Mouse (Mus musculus): ENCODE measurements around the gene Msl1. TPM values are rescaled to one million over a fixed set of nuclear protein-coding genes. Genes with fewer than 3 reads are reported as not detected.

Gene Msl1
- polyA plus RNA-seq, 1 experiment from 2014 or later, result 20.2 TPM

DNA sequence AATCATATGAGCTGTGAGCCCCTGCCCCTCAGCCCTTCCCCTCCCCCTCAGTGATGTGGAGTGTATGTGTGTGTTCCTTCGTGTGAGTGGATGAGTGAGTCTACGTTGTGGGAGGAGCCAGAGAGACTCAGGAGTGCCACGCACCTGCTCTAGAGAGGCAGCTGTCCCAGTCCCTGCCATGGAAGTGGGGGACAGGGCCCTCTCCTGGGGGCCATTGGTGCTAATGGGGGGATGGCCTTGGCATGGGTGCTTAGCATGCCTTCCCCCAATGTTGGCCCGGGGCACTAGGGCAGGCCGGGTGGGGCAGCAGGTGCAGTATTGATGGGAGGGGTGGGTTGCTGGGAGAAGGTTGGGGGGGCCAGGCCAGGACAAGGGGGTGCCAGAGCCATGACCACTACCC, 28.5 kb upstream of the Msl1 start:
- H3K9ac ChIP-seq (replicated peaks; ENCODE audit: low read length), result no peak overlapping the region
- DNase-seq (ENCODE audit: low spot score), result no peak
- 52% methylated on average over 5 of the region's 5 CpGs for WGBS
- H3K4me2 ChIP-seq (ENCODE audit: low read depth, low read length), result no peak overlapping the region
- no peaks in the 10 kb centered on the region for H3K9me3 ChIP-seq (replicated peaks; ENCODE audit: control insufficient read depth, low read length)
- H3K27ac ChIP-seq (replicated peaks; ENCODE audit: low read depth, low read length), result no peak overlapping the region
- no peak overlapping the region for H3K4me3 ChIP-seq (ENCODE audit: low read depth, low read length)
- H3K36me3 ChIP-seq (replicated peaks; ENCODE audit: control insufficient read depth, insufficient read depth, low read depth, low read length), result peaks cover 3% of the 10 kb centered on the region
- H3K27me3 ChIP-seq (ENCODE audit: control insufficient read depth, insufficient read depth, low read length), result no peaks in the 10 kb centered on the region
- ATAC-seq (replicated peaks; ENCODE audit: insufficient number of reproducible peaks, low FRiP score, low TSS enrichment, low read depth), result peak; percentile 40; the same call in 1 of the 2 replicates
- peaks cover 15% of the 10 kb centered on the region; the same call in 1 of the 2 replicates for H3K4me1 ChIP-seq (ENCODE audit: control insufficient read depth, insufficient read depth, low read length)

DNA sequence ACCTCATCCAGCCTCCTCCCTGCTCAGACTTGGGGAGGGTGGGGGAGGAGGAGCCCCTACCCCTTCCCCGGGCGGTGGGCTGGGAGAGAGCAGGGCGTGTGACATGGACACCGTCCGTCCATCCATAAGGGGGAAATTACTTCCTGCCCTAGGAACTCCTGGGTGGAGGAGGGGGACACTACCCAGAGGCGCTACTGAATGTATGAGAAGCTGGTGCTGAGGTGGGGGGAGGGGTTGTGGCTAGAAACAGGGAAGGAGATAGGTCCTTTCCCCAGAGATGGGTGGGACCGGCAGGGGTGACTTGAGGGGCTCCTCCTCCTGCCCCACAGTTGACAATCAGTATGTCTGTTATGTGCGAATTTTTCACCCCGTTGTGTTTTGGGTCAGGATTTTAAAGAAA, 28.0 kb upstream of the Msl1 start:
- 0 out of 2 replicates have a peak, but pooled peaks have one; percentile 17 for ATAC-seq (replicated peaks; ENCODE audit: insufficient number of reproducible peaks, low FRiP score, low TSS enrichment, low read depth)
- Histone ChIP-seq H3K27me3 (ENCODE audit: control insufficient read depth, insufficient read depth, low read length) (no peaks in the 10 kb centered on the region), H3K9ac (replicated peaks; ENCODE audit: low read length) (no peak overlapping the region), H3K9me3 (replicated peaks; ENCODE audit: control insufficient read depth, low read length) (no peaks in the 10 kb centered on the region), H3K4me2 (ENCODE audit: low read depth, low read length) (no peak overlapping the region), H3K36me3 (replicated peaks; ENCODE audit: control insufficient read depth, insufficient read depth, low read depth, low read length) (peaks cover 3% of the 10 kb centered on the region; the same call in 1 of the 2 replicates), H3K4me3 (ENCODE audit: low read depth, low read length) (no peak overlapping the region), H3K27ac (replicated peaks; ENCODE audit: low read depth, low read length) (no peak overlapping the region), H3K4me1 (ENCODE audit: control insufficient read depth, insufficient read depth, low read length) (peaks cover 15% of the 10 kb centered on the region; the same call in 1 of the 2 replicates)
- DNase-seq (ENCODE audit: low spot score), result peak; percentile 58
- 14% methylated on average over 9 of the region's 9 CpGs for WGBS

DNA sequence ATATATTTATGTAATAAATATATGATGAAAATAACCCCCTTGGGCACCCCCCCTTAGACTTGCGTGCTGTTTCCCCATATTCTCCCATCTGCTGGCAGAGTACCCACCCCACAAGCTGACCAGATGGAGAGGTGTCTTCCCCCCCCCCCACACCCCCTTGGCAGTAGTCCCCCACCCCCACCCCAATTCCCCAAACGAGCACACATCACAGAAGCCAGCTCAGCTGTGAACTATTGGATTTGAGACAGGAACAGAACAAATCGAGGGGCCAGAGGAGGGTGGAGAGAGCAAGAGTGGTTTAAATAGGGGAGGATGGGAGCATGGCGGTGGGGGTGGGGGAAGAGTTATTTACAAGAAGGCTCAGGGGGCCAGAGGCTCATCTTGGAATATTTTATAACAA, 27.6 kb upstream of the Msl1 start:
- Histone ChIP-seq H3K4me2 (ENCODE audit: low read depth, low read length) (peak overlapping the region; percentile 36), H3K36me3 (replicated peaks; ENCODE audit: control insufficient read depth, insufficient read depth, low read depth, low read length) (peaks cover 3% of the 10 kb centered on the region; the same call in 1 of the 2 replicates), H3K27me3 (ENCODE audit: control insufficient read depth, insufficient read depth, low read length) (no peaks in the 10 kb centered on the region), H3K27ac (replicated peaks; ENCODE audit: low read depth, low read length) (0 out of 2 replicates have a peak overlapping the region, but pooled peaks have one; percentile 35), H3K4me3 (ENCODE audit: low read depth, low read length) (no peak overlapping the region), H3K4me1 (ENCODE audit: control insufficient read depth, insufficient read depth, low read length) (peaks cover 15% of the 10 kb centered on the region; the same call in 1 of the 2 replicates), H3K9ac (replicated peaks; ENCODE audit: low read length) (no peak overlapping the region; the same call in 1 of the 2 replicates), H3K9me3 (replicated peaks; ENCODE audit: control insufficient read depth, low read length) (no peaks in the 10 kb centered on the region)
- 26% methylated on average over 4 of the region's 4 CpGs for WGBS
- ATAC-seq (replicated peaks; ENCODE audit: insufficient number of reproducible peaks, low FRiP score, low TSS enrichment, low read depth) (no peak), DNase-seq (ENCODE audit: low spot score) (no peak)

DNA sequence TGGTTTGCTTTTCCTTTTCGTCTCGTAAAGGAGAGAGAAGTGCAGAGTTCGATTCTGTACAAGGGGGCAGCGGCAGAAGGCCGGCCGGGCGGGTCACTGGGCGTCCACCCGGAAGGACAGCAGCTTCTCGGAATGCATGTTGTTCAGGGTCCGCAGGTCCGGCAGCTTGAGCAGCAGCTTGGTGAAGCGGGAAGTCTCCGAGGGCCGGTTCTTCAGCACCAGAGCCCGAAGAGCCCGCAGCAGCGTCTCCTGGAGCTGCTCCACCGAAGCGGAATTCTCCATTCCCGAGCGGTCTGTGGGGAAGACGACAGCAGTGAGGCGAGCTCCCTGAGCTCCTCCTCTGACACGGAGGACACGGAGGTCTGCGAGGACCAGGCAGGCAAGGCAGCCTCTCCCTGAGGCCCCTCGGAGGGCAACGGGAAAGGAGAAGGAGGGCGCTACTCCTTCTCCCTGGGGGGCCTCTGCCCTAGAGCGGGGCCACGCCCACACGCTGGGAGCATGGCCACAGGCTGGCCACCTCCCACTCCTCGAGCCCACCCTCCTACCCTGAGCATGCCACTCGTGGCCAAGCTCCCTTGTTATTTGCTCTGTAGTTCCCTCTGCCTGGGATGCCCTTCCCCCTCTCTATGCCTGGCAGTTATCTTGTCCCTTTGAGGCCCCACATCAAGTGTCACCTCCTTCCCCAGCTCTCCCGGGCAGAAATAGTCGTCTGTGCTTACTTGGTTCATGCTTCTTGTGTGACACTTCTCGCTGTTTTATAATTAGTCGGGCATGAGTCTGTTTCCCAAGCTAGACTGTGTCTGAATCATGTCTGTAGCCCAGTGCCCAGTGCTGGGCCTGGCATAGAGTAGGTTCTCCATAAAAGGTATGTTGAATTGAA, 26.9 kb upstream of the Msl1 start:
- peak overlapping the region; percentile 41 for H3K9ac ChIP-seq (replicated peaks; ENCODE audit: low read length)
- 27% methylated on average over 39 of the region's 39 CpGs for WGBS
- peak overlapping the region; percentile 36 for H3K4me2 ChIP-seq (ENCODE audit: low read depth, low read length)
- peaks cover 17% of the 10 kb centered on the region; the same call in 1 of the 2 replicates for H3K4me1 ChIP-seq (ENCODE audit: control insufficient read depth, insufficient read depth, low read length)
- peak overlapping the region; percentile 12; the same call in 1 of the 2 replicates for H3K4me3 ChIP-seq (ENCODE audit: low read depth, low read length)
- no peaks in the 10 kb centered on the region for H3K9me3 ChIP-seq (replicated peaks; ENCODE audit: control insufficient read depth, low read length)
- ATAC-seq (replicated peaks; ENCODE audit: insufficient number of reproducible peaks, low FRiP score, low TSS enrichment, low read depth) (no peak), DNase-seq (ENCODE audit: low spot score) (no peak)
- 0 out of 2 replicates have a peak overlapping the region, but pooled peaks have one; percentile 35 for H3K27ac ChIP-seq (replicated peaks; ENCODE audit: low read depth, low read length)
- H3K36me3 ChIP-seq (replicated peaks; ENCODE audit: control insufficient read depth, insufficient read depth, low read depth, low read length), result no peaks in the 10 kb centered on the region; the same call in 1 of the 2 replicates
- H3K27me3 ChIP-seq (ENCODE audit: control insufficient read depth, insufficient read depth, low read length), result no peaks in the 10 kb centered on the region

DNA sequence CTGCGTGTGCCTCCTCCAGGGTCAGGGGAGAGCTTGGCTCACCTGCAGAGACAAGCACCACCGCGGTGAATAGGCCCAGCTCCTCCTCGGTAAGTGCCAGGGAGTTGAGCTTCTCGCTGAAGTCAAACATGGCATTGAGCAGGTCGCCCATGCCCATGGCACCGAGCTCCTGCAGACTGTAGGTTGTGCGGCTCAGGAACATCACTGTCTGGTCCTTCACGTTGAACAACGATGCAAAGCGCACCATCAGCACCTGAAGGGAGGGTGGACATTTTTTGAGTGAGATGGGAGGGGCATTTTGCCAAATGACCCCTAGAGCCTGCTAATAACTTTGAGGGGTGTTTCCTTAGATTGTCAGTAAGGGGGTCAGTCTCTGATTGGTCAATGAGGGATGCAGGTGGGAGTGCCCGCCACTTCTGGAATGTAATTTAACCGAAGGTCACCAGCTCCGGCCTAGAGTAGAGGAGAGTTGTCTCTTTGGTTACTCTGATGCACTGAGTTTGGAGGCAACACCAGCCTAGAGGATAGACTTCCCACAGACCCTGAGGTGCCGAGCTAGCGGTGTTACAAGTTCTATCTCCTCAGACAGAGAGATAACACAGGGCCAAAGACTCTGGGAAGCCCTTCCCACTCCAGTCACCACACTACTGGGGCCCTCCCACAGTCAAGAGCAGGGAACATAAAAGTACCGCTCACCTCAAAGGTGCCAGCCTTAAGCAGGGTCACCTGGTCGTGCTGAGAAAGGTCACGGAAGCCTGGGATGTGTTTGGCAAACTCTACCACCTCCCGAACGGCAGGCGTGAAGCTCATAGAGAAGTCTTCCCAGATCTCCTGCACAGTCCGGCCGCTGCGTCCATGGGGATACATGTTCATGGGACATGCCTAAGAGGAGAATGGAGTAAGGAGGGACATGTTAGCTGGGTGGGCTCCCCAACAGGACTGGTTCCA, 26.0 kb upstream of the Msl1 start:
- WGBS, result 88% methylated on average over 25 of the region's 25 CpGs
- Histone ChIP-seq H3K4me3 (ENCODE audit: low read depth, low read length) (no peak overlapping the region), H3K27ac (replicated peaks; ENCODE audit: low read depth, low read length) (no peak overlapping the region), H3K4me1 (ENCODE audit: control insufficient read depth, insufficient read depth, low read length) (peaks cover 23% of the 10 kb centered on the region), H3K4me2 (ENCODE audit: low read depth, low read length) (no peak overlapping the region), H3K36me3 (replicated peaks; ENCODE audit: control insufficient read depth, insufficient read depth, low read depth, low read length) (no peaks in the 10 kb centered on the region; the same call in 1 of the 2 replicates), H3K9me3 (replicated peaks; ENCODE audit: control insufficient read depth, low read length) (no peaks in the 10 kb centered on the region), H3K27me3 (ENCODE audit: control insufficient read depth, insufficient read depth, low read length) (no peaks in the 10 kb centered on the region), H3K9ac (replicated peaks; ENCODE audit: low read length) (no peak overlapping the region)
- DNase-seq (ENCODE audit: low spot score) (no peak), ATAC-seq (replicated peaks; ENCODE audit: insufficient number of reproducible peaks, low FRiP score, low TSS enrichment, low read depth) (no peak)

DNA sequence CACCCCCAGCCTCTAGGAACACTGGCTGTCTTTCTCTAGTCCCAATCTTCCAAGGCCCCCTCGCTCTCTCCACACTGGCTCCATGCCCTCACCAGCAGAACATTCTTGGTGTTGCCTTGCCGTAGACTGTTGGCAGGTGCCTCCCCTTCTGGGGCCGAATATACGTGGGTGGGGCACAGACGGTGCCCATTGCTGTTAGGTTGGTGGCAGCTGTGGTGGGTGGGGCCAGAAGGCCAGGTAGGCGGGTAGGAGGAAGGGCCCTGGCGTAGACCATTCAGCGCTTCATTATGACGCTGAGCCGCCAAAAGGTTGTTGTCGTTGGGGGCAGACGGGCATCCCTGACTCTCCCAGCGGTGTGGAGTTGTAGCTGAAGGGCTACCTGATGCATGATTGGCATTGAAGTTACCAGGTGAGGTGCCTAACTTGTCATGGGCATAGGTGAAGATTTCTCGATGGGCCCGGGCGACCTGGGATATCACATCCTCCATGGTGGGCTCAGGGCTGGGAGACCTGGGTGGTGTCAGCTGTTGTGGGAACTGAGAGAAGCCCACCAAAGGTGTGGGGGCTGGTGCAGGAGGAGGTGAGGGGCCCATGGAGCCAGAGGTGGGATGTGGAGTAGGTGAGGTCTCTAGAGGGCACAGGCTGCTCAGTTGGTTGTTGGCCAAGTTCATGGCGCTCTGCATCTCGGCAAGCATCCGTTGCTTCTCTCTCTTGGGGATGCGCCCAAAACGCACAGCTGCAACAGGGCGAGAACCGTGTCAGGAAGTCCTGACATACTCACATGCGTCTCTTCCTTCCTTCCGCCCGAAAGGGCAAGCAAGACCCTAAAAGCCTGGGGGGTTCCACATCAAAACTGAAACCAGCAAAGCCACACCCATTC, 25.0 kb upstream of the Msl1 start:
- H3K9me3 ChIP-seq (replicated peaks; ENCODE audit: control insufficient read depth, low read length), result no peaks in the 10 kb centered on the region
- DNase-seq (ENCODE audit: low spot score) (no peak), ATAC-seq (replicated peaks; ENCODE audit: insufficient number of reproducible peaks, low FRiP score, low TSS enrichment, low read depth) (no peak)
- no peaks in the 10 kb centered on the region for H3K27me3 ChIP-seq (ENCODE audit: control insufficient read depth, insufficient read depth, low read length)
- WGBS, result 94% methylated on average over 26 of the region's 26 CpGs
- no peak overlapping the region for H3K27ac ChIP-seq (replicated peaks; ENCODE audit: low read depth, low read length)
- H3K4me2 ChIP-seq (ENCODE audit: low read depth, low read length), result no peak overlapping the region
- H3K36me3 ChIP-seq (replicated peaks; ENCODE audit: control insufficient read depth, insufficient read depth, low read depth, low read length), result no peaks in the 10 kb centered on the region; the same call in 1 of the 2 replicates
- H3K9ac ChIP-seq (replicated peaks; ENCODE audit: low read length), result no peak overlapping the region
- no peak overlapping the region for H3K4me3 ChIP-seq (ENCODE audit: low read depth, low read length)
- H3K4me1 ChIP-seq (ENCODE audit: control insufficient read depth, insufficient read depth, low read length), result peaks cover 25% of the 10 kb centered on the region

DNA sequence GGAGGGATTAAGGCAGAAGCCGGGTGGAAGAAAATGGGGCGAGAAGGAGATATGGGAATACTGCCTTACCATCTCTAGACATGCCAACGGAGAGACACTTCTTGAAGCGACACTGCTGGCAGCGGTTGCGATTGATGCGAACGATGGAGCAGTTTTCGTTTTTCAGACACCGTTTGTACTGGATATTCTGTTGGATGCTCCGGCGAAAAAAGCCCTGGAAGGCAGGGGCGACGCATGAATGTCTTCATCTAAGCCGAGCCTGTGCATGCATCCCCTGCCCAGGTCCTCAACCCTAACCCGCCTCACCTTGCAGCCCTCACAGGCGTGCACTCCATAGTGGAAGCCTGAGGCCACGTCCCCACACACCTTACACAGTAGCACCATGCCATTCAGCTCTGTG, 24.2 kb upstream of the Msl1 start:
- Histone ChIP-seq H3K36me3 (replicated peaks; ENCODE audit: control insufficient read depth, insufficient read depth, low read depth, low read length) (no peaks in the 10 kb centered on the region; the same call in 1 of the 2 replicates), H3K4me3 (ENCODE audit: low read depth, low read length) (no peak overlapping the region), H3K4me1 (ENCODE audit: control insufficient read depth, insufficient read depth, low read length) (peaks cover 23% of the 10 kb centered on the region), H3K9me3 (replicated peaks; ENCODE audit: control insufficient read depth, low read length) (no peaks in the 10 kb centered on the region), H3K27ac (replicated peaks; ENCODE audit: low read depth, low read length) (no peak overlapping the region), H3K27me3 (ENCODE audit: control insufficient read depth, insufficient read depth, low read length) (no peaks in the 10 kb centered on the region), H3K4me2 (ENCODE audit: low read depth, low read length) (no peak overlapping the region), H3K9ac (replicated peaks; ENCODE audit: low read length) (no peak overlapping the region)
- 95% methylated on average over 18 of the region's 18 CpGs for WGBS
- ATAC-seq (replicated peaks; ENCODE audit: insufficient number of reproducible peaks, low FRiP score, low TSS enrichment, low read depth) (no peak), DNase-seq (ENCODE audit: low spot score) (no peak)

Data from embryonic facial prominence, embryonic 11.5 days (tissue).